Mouse (Mus musculus) heart, adult 11 months (tissue): ENCODE data around the gene Insc.

Experiments used
- DNase-seq: peaks from one replicate; pipeline ENCODE4 v3.0.0; 2022

Gene Insc

DNA sequence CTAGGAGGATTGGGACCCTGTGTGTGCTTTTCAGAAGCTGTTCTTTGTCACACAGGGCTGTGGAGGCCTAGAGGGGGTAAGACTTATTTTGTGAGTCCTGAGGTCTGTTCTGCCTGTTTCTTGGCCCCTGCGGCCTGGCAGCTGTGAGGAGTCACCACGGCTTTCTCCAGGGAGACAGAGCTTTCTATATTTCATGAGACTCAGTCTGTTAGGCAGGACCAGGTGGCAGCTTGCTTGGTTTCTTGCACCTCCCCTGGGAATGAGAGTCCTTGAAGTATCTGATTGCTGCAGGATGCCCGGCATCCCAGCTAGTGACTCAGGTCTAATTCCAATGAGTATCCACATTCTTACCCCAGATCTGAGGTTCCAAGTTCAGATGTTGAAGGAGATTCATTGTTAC is 21.8 kb downstream of the Insc start:
- no peak for DNase-seq

- DNase-seq: no peak
Observed at GRCm38 (mm10) chr7:114766523-114766922, 23.0 kb downstream of the Insc start.

DNA sequence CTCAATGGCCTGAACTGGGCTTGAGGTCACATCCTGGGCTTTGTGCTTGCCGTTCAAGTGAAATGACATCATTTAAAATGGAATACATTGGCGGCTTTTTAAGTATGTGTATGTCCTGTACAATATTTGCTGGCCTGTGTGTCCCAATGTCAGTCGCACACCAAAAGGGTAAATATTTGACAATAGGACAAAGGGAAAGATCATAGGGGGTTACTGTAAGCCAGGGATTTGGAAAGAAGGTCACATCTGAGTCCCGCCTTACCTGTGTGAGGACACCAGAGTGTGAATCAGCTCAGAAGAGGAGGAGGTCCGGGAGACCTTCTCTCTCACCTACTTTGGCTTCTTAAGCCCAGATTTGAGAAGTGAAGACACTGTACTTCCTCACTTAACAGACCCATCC is 25.0 kb downstream of the Insc start:
- DNase-seq: peak; percentile 33

GRCm38 (mm10) chr7:114769041-114769440 is 25.5 kb downstream of the Insc start:
- DNase-seq: peak; percentile 70

- peak; percentile 75 for DNase-seq
Observed at GRCm38 (mm10) chr7:114770586-114770985, 27.1 kb downstream of the Insc start.

- DNase-seq: peak; percentile 48
Observed at GRCm38 (mm10) chr7:114771801-114772200, 28.3 kb downstream of the Insc start.

GRCm38 (mm10) chr7:114773781-114774180 is 30.3 kb downstream of the Insc start:
- DNase-seq: peak; percentile 73

- DNase-seq: peak; percentile 86
Observed at GRCm38 (mm10) chr7:114775856-114776255, 32.4 kb downstream of the Insc start.

- DNase-seq: peak; percentile 78
Observed at GRCm38 (mm10) chr7:114778156-114778770, 34.8 kb downstream of the Insc start.

DNA sequence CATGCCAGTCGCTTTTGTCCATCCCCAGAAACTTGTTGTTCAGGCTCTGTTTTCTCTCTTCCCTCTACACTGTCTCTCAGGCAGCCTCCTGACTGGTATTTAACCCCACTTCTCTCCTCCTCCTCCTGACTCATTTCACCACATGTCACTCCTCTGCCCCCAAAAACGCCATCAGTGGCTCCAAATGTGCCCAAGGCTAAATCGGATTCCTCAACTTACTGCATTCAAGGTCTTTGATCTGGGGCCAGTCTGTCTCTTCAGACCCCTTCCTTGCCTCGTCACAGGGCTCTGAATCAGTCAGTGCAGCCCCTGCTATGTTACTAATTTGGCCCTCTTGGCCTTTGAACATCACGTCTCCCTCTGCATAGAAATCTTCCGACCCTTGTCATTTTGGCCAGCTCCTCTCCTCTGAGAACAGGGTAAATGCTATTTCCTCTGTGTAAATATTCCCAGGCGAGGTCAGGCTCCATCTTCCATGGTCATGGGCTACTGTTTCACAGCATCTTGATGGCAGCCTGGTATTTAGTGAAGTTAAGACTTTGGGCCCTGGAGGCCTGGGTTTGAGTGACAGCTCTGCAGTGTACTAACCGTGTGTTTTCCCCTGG is 35.7 kb downstream of the Insc start:
- peak; percentile 62 for DNase-seq

GRCm38 (mm10) chr7:114783291-114783690 is 39.8 kb downstream of the Insc start:
- DNase-seq: peak; percentile 25

GRCm38 (mm10) chr7:114791087-114791486 is 47.6 kb downstream of the Insc start:
- DNase-seq: no peak

DNA sequence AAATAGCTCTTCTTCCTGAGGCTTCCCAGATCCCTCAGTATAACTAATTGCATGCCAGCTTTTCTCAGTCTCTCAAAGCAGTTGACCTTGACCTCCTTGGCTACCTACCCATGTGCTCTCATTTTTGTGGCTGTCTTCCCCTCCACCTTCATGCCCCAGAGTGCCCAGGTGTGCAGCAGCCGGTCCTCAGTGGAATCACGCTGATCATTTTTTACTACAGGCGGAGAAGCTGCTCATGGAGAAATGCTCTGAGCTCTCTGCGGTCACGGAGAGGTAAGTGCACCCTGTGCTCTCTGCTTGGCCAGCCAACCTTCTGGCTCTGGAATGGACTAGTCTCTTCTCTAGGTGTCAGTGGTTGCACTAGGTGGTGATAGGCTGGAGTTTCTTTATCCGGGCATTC is 48.5 kb downstream of the Insc start:
- peak; percentile 82 for DNase-seq

DNA sequence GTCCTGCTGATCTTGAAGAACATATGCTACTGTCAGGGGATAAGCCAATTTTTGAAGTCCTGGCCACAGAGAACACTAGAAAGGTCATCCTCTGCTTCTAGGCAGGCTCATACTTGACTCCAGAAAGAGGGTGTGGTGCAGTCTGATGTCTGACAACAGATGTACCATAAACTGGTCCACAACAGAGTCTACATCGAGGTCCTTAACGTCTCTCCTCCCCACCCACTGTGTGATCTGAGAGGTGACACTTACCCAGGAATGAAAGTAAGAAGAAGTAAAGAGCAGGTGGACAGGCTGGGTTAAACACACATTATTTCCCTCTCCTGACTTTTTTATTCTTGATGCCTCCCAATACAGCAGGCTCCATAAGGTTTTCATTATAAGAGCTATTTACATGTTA is 50.9 kb downstream of the Insc start:
- peak; percentile 64 for DNase-seq

GRCm38 (mm10) chr7:114802576-114802975 is 59.1 kb downstream of the Insc start:
- DNase-seq: peak; percentile 25

DNA sequence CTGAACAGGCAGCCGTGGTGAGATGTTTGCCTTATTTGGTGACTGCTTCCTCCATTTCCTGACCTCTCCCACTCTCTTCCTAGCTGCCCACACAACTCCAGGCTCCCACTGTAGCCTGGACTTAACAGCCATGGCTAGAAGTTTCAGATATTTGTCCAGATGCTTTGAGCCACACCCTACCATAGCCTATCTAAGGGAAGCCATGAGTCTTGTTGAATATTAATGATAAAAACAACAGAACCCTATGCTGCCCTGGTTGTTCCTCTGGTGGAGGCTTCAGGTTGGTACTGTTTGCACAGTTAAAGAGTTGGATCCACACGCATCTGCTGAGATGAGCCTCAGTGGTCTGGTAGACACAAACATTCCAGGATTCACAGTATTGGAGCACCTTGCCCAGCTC is 61.8 kb downstream of the Insc start:
- peak; percentile 36 for DNase-seq

DNA sequence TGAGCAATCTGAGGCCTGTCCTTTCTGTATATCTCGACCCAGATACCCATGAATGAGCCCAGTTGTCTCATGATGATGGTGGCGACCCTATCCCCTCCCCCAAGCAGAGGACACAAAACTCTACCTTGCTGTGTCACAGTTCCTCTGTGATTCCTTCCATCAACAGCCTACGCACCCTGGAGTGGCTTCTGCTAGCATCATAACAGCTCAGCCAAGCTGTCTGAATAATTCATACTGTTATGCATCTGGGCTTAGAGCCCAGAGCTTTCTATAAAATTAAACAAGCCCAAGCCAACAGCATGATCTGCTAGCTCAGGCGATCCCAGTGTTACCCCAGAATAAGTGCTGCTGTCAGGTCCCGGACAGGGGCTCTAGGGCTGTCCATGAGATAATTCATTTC is 63.8 kb downstream of the Insc start:
- peak; percentile 23 for DNase-seq

DNA sequence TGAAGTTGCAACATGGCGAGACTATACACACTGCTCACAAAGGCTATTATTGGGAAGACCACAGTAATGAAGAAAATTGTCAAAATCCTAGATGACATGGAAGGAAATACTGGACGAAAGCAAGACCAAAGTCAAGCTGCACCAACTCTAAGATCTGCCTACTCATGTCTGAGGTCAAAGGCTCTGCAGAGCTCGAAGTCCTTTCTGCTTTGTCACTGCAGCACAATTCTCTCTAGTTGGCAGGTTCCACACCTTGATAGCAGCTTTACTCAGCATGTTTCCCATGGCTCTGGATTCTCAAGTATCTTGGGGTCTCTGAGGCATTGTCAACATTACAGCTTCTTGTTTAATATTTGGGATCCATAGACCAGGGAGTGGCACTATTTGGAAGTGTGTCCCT is 64.8 kb downstream of the Insc start:
- DNase-seq: peak; percentile 67

DNA sequence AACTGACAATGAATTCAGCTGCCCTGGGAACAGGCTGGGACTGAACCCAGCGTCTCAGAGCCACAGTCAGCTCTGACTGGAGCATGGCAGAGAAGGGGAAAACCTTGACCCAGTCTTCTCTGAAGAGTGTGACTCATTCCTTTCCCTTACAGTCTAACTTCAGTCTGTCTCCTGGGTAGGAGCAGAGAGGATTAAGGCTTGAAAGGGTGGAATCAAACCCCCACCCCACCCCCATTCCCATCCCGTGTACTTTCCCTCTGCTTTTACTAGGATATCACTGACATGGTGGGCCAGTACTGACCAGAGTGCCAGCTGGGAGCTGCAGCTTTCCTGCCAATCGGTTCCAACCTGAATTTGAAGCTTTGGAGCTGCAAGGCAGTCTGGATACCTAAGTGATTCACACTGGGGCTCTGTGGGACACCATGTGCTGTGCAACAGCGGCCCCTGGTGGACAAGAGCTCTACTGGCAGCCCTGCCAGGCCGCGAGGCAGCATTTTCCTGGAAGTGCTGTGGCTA is 73.9 kb downstream of the Insc start:
- peak; percentile 90 for DNase-seq

- peak; percentile 49 for DNase-seq
Observed at GRCm38 (mm10) chr7:114817879-114818278, 74.4 kb downstream of the Insc start.

DNA sequence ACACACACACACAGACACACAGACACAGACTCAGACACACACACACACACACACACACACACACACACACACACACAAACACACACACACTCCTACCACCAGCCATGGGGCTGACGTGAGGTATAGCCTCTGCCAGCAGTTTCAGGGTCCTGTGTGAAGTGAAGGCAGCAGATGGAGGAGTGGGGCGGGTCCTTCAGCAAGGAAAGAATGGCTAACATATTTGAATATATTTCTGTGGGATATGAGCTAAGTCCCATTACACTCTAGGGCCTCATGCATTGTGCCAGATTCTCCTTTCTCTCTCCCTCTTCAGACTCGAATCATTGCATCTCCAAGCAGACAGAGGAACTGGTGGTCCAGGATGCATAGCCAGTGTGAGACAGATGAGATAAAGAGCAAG is 74.9 kb downstream of the Insc start:
- DNase-seq: peak; percentile 66

DNA sequence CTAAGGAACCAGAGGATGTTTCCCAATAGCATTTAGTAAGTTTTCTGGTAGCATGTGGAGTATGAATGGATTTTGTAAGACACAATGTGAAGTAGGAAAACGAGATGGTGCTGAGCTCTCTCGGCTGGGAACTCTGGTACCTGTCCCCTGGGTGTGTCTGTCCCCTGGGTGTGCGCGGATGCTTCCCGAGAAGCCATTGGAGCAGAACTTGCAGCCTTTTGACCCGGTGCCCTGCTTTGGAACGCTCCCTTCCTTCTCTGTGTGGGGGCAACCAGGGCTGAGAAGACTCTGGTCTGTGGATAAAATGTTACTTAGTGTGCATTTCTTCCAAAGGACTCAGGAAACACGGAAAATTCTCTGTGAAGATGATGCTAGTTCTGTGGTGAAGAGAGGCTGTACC is 75.3 kb downstream of the Insc start:
- peak; percentile 69 for DNase-seq

DNA sequence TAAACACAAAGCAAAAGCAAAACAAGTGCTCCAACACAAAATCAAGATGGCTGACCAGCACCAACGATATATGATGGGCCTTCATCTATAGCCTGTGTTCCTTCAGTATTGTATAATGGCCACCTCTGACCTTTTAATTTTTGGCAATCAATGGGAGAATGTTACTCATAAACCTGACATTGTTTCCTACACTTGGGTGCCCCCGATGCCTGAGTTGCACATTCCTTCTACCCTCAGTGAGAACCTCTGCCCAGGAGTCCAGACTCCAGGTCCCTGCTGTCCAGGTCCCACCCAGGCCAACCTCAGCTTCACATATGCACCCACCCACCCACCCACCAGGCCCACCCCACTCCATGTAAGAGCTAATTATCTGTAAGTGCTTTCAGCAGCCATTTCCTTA is 79.2 kb downstream of the Insc start:
- DNase-seq: peak; percentile 57

- DNase-seq: no peak
Observed at GRCm38 (mm10) chr7:114827360-114827759, 83.9 kb downstream of the Insc start.
